Mouse (Mus musculus) forebrain, embryonic 13.5 days (tissue): Measurements from ENCODE around the gene Tmem245. TPM values are rescaled to one million over a fixed set of nuclear protein-coding genes. Genes with fewer than 3 reads are reported as not detected.
A peak's percentile ranks its signal among the peaks of the same experiment; 100 is the strongest.

Experiments used
- ATAC-seq: fragments of 200-750 bp; cut with Nextera tagmentation; 2 replicates; pipeline ENCODE4 v1.8.0; 2017
- H3K27ac ChIP-seq: fragments of 300-500 bp; sonication (generic); 2 replicates; pipeline ENCODE4 v1.5.1; 2015; ENCODE audit warnings: inconsistent platforms, mild to moderate bottlenecking, moderate library complexity
- H3K27me3 ChIP-seq: fragments of 300-500 bp; sonication (generic); 2 replicates; pipeline ENCODE4 v1.6.1; 2015; ENCODE audit warnings: mild to moderate bottlenecking, inconsistent platforms
- H3K36me3 ChIP-seq: fragments of 300-500 bp; sonication (generic); 2 replicates; pipeline ENCODE4 v1.6.1; 2015; ENCODE audit warnings: mild to moderate bottlenecking, inconsistent platforms; ENCODE audit not compliant: poor library complexity, severe bottlenecking
- H3K4me1 ChIP-seq: fragments of 300-500 bp; sonication (generic); 2 replicates; pipeline ENCODE4 v1.6.1; 2015; ENCODE audit warnings: inconsistent platforms
- H3K4me2 ChIP-seq: fragments of 300-500 bp; sonication (generic); 2 replicates; pipeline ENCODE4 v1.6.1; 2015; ENCODE audit warnings: inconsistent platforms, mild to moderate bottlenecking, moderate library complexity
- H3K4me3 ChIP-seq: fragments of 300-500 bp; sonication (generic); 2 replicates; pipeline ENCODE4 v1.5.1; 2015; ENCODE audit warnings: mild to moderate bottlenecking, inconsistent platforms
- H3K9ac ChIP-seq: fragments of 300-500 bp; sonication (generic); 2 replicates; pipeline ENCODE4 v1.6.1; 2015; ENCODE audit warnings: mild to moderate bottlenecking, inconsistent platforms
- H3K9me3 ChIP-seq: fragments of 300-500 bp; sonication (generic); replicated peaks from 2 replicates; pipeline ENCODE4 v1.6.1; 2016; ENCODE audit warnings: inconsistent platforms
- WGBS: fragments of 180-500 bp; shearing (Covaris S2); methylation state at CpG from one replicate; pipeline ENCODE4 v1.1.7; 2015; 5-methylcytosine and 5-hydroxymethylcytosine counted together
- polyA plus RNA-seq: library from polyadenylated mRNA; unstranded; fragments of >200 nt; fragmentation: Nextera tagmentation; extraction: Ambion mirVana; gene quantifications from 2 replicates; pipeline ENCODE4 v1.2.1, GENCODE M21; 2015

Tmem245 gene
- polyA plus RNA-seq: 6.7 and 8.2 TPM in 2 replicates

GRCm38 (mm10) chr4:56946641-56947640, at the start of gene Tmem245:
Gene Tmem245 (minus strand): TSS chr4:56947437.
- H3K36me3 ChIP-seq: no peaks in the 10 kb centered on the region
- H3K4me2 ChIP-seq: peak within 1 kb of the TSS; percentile 94
- H3K27me3 ChIP-seq: no peaks in the 10 kb centered on the region
- peak; percentile 98 for ATAC-seq
- H3K9ac ChIP-seq: peak within 1 kb of the TSS; percentile 86
- peak within 1 kb of the TSS; percentile 82 for H3K27ac ChIP-seq
- no peaks in the 10 kb centered on the region for H3K9me3 ChIP-seq
- peak within 1 kb of the TSS; percentile 87 for H3K4me3 ChIP-seq
- under 1% methylated on average over 94 of the region's 107 CpGs for WGBS
- peaks cover 38% of the 10 kb centered on the region for H3K4me1 ChIP-seq

GRCm38 (mm10) chr4:56993331-56993730, 46.1 kb upstream of the Tmem245 start:
- H3K9me3 ChIP-seq: peaks cover 11% of the 10 kb centered on the region; the same call in 1 of the 2 replicates
- H3K4me1 ChIP-seq: 0 out of 2 replicates have a peak, but pooled peaks cover 4% of the 10 kb centered on the region
- no peak overlapping the region for H3K9ac ChIP-seq
- 91% methylated on average over 7 of the region's 7 CpGs for WGBS
- H3K4me3 ChIP-seq: no peak overlapping the region
- H3K27me3 ChIP-seq: peaks cover 14% of the 10 kb centered on the region
- 0 out of 2 replicates have a peak, but pooled peaks cover 3% of the 10 kb centered on the region for H3K36me3 ChIP-seq
- H3K27ac ChIP-seq: no peak overlapping the region
- ATAC-seq: no peak
- no peak overlapping the region for H3K4me2 ChIP-seq

- Histone ChIP-seq H3K36me3 (0 out of 2 replicates have a peak, but pooled peaks cover 3% of the 10 kb centered on the region), H3K27ac (no peak overlapping the region), H3K9ac (no peak overlapping the region)
Observed at GRCm38 (mm10) chr4:56991951-56992350, 44.7 kb upstream of the Tmem245 start.

GRCm38 (mm10) chr4:56990215-56990584, 43.0 kb upstream of the Tmem245 start, which contains the start of gene Frrs1l:
Gene Frrs1l (minus strand): TSS chr4:56990391.
- Histone ChIP-seq H3K9ac (peak within 1 kb of the TSS; percentile 80), H3K4me2 (peak within 1 kb of the TSS; percentile 92), H3K4me3 (peak within 1 kb of the TSS; percentile 68), H3K36me3 (no peaks in the 10 kb centered on the region), H3K9me3 (0 out of 2 replicates have a peak, but pooled peaks cover 4% of the 10 kb centered on the region), H3K4me1 (0 out of 2 replicates have a peak, but pooled peaks cover 4% of the 10 kb centered on the region), H3K27ac (peak within 1 kb of the TSS; percentile 81), H3K27me3 (peaks cover 17% of the 10 kb centered on the region)
- ATAC-seq: peak; percentile 93
- 0% methylated on average over 11 of the region's 44 CpGs for WGBS

More at GRCm38 (mm10) chr4:56991951-56992350, 44.7 kb upstream of the Tmem245 start:
- no peak overlapping the region for H3K4me2 ChIP-seq
- 0 out of 2 replicates have a peak, but pooled peaks cover 4% of the 10 kb centered on the region for H3K4me1 ChIP-seq
- peaks cover 13% of the 10 kb centered on the region; the same call in 1 of the 2 replicates for H3K9me3 ChIP-seq
- peaks cover 17% of the 10 kb centered on the region for H3K27me3 ChIP-seq
- ATAC-seq: no peak
- no peak overlapping the region for H3K4me3 ChIP-seq
- WGBS: 83% methylated on average over 2 of the region's 2 CpGs

GRCm38 (mm10) chr4:56989431-56990214, 42.4 kb upstream of the Tmem245 start:
- ATAC-seq: peak; percentile 87
- WGBS: under 1% methylated on average over 40 of the region's 45 CpGs

GRCm38 (mm10) chr4:56965586-56966179, 18.4 kb upstream of the Tmem245 start:
- Histone ChIP-seq H3K36me3 (peaks cover 29% of the 10 kb centered on the region), H3K27me3 (no peaks in the 10 kb centered on the region), H3K4me2 (no peak overlapping the region), H3K4me1 (no peaks in the 10 kb centered on the region), H3K27ac (no peak overlapping the region), H3K9ac (no peak overlapping the region), H3K4me3 (no peak overlapping the region), H3K9me3 (no peaks in the 10 kb centered on the region)
- no peak for ATAC-seq
- WGBS: 85% methylated on average over 7 of the region's 7 CpGs

More at GRCm38 (mm10) chr4:56989431-56990214, 42.4 kb upstream of the Tmem245 start:
- Histone ChIP-seq H3K36me3 (no peaks in the 10 kb centered on the region), H3K4me2 (peak overlapping the region; percentile 92), H3K9ac (peak overlapping the region; percentile 80), H3K4me1 (0 out of 2 replicates have a peak, but pooled peaks cover 4% of the 10 kb centered on the region), H3K9me3 (0 out of 2 replicates have a peak, but pooled peaks cover 4% of the 10 kb centered on the region), H3K27ac (peak overlapping the region; percentile 81), H3K27me3 (peaks cover 17% of the 10 kb centered on the region), H3K4me3 (peak overlapping the region; percentile 68)

- Histone ChIP-seq H3K9ac (no peak overlapping the region), H3K27ac (no peak overlapping the region), H3K4me1 (no peaks in the 10 kb centered on the region), H3K9me3 (no peaks in the 10 kb centered on the region), H3K36me3 (peaks cover 33% of the 10 kb centered on the region), H3K27me3 (no peaks in the 10 kb centered on the region), H3K4me3 (no peak overlapping the region), H3K4me2 (no peak overlapping the region)
- ATAC-seq: no peak
- 92% methylated on average over 6 of the region's 6 CpGs for WGBS
Observed at GRCm38 (mm10) chr4:56963687-56964086, 16.4 kb upstream of the Tmem245 start.

GRCm38 (mm10) chr4:56961320-56961925, 14.2 kb upstream of the Tmem245 start:
- peaks cover 16% of the 10 kb centered on the region; the same call in 1 of the 2 replicates for H3K36me3 ChIP-seq
- no peaks in the 10 kb centered on the region for H3K4me1 ChIP-seq
- 90% methylated on average over 12 of the region's 12 CpGs for WGBS
- no peaks in the 10 kb centered on the region for H3K27me3 ChIP-seq
- H3K9ac ChIP-seq: no peak overlapping the region
- no peak overlapping the region for H3K27ac ChIP-seq
- ATAC-seq: no peak
- no peaks in the 10 kb centered on the region for H3K9me3 ChIP-seq
- H3K4me3 ChIP-seq: no peak overlapping the region
- H3K4me2 ChIP-seq: no peak overlapping the region

- H3K36me3 ChIP-seq: peaks cover 12% of the 10 kb centered on the region; the same call in 1 of the 2 replicates
- H3K9ac ChIP-seq: no peak overlapping the region
- no peaks in the 10 kb centered on the region for H3K9me3 ChIP-seq
- WGBS: 68% methylated on average over 9 of the region's 9 CpGs
- no peaks in the 10 kb centered on the region for H3K4me1 ChIP-seq
- no peak for ATAC-seq
- H3K27ac ChIP-seq: no peak overlapping the region
- no peak overlapping the region for H3K4me3 ChIP-seq
- no peaks in the 10 kb centered on the region for H3K27me3 ChIP-seq
- no peak overlapping the region for H3K4me2 ChIP-seq
Observed at GRCm38 (mm10) chr4:56957518-56957917, 10.3 kb upstream of the Tmem245 start.

- no peak overlapping the region for H3K4me3 ChIP-seq
- no peaks in the 10 kb centered on the region for H3K4me1 ChIP-seq
- H3K9ac ChIP-seq: no peak overlapping the region
- H3K27me3 ChIP-seq: no peaks in the 10 kb centered on the region
- 65% methylated on average over 6 of the region's 6 CpGs for WGBS
- H3K4me2 ChIP-seq: no peak overlapping the region
- H3K27ac ChIP-seq: no peak overlapping the region
- no peak for ATAC-seq
- H3K9me3 ChIP-seq: no peaks in the 10 kb centered on the region
- no peaks in the 10 kb centered on the region for H3K36me3 ChIP-seq
Observed at GRCm38 (mm10) chr4:56953235-56953634, 6.0 kb upstream of the Tmem245 start.

GRCm38 (mm10) chr4:56951701-56952100, 4.5 kb upstream of the Tmem245 start:
- no peak overlapping the region for H3K4me3 ChIP-seq
- H3K4me1 ChIP-seq: no peaks in the 10 kb centered on the region; the same call in 1 of the 2 replicates
- no peaks in the 10 kb centered on the region for H3K27me3 ChIP-seq
- H3K36me3 ChIP-seq: no peaks in the 10 kb centered on the region
- ATAC-seq: no peak
- H3K9ac ChIP-seq: no peak overlapping the region
- 85% methylated on average over 3 of the region's 3 CpGs for WGBS
- no peak overlapping the region for H3K27ac ChIP-seq
- H3K9me3 ChIP-seq: no peaks in the 10 kb centered on the region
- no peak overlapping the region for H3K4me2 ChIP-seq
